Mouse (Mus musculus) yolk sac, embryonic 10.5 days (tissue): ENCODE data around the gene Mga.

Source experiments
- DNase-seq: peaks from one replicate; pipeline ENCODE4 v3.0.0-alpha.2; 2017; ENCODE audit warnings: low spot score

Gene Mga

GRCm38 (mm10) chr2:119897090-119897732 lies at the start of gene Mga:
Mga (plus strand) TSS chr2:119897228.
- DNase-seq: peak; percentile 95

- DNase-seq: no peak
Observed at GRCm38 (mm10) chr2:119853811-119854210, 43.2 kb upstream of the Mga start.

- no peak for DNase-seq
Observed at GRCm38 (mm10) chr2:119855310-119855850, 41.6 kb upstream of the Mga start.

GRCm38 (mm10) chr2:119857341-119857740 lies 39.7 kb upstream of the Mga start:
- DNase-seq: no peak

GRCm38 (mm10) chr2:119864484-119864883 lies 32.5 kb upstream of the Mga start:
- no peak for DNase-seq

- peak; percentile 76 for DNase-seq
Observed at GRCm38 (mm10) chr2:119872371-119873104, 24.5 kb upstream of the Mga start.

GRCm38 (mm10) chr2:119873105-119873464 lies 23.9 kb upstream of the Mga start:
- peak; percentile 83 for DNase-seq

- DNase-seq: no peak
Observed at GRCm38 (mm10) chr2:119875981-119876380, 21.0 kb upstream of the Mga start.

GRCm38 (mm10) chr2:119887201-119887600 lies 9.8 kb upstream of the Mga start:
- DNase-seq: no peak

- DNase-seq: no peak
Observed at GRCm38 (mm10) chr2:119896553-119897089, 407 bp upstream of the Mga start.

- peak; percentile 82 for DNase-seq
Observed at GRCm38 (mm10) chr2:119898141-119898594, 1.1 kb downstream of the Mga start.

- DNase-seq: no peak
Observed at GRCm38 (mm10) chr2:119916007-119916406, 19.0 kb downstream of the Mga start.

- no peak for DNase-seq
Observed at GRCm38 (mm10) chr2:119917631-119918369, 20.8 kb downstream of the Mga start.

GRCm38 (mm10) chr2:119970571-119970970 lies 73.5 kb downstream of the Mga start:
- DNase-seq: peak; percentile 56

- no peak for DNase-seq
Observed at GRCm38 (mm10) chr2:119971316-119971715, 74.3 kb downstream of the Mga start.

- peak; percentile 95 for DNase-seq
Observed at GRCm38 (mm10) chr2:119971837-119972536, 75.0 kb downstream of the Mga start.

GRCm38 (mm10) chr2:119972537-119972879 lies 75.5 kb downstream of the Mga start, which contains the start of gene Mapkbp1:
Mapkbp1 (plus strand) TSS chr2:119972699.
- DNase-seq: no peak

GRCm38 (mm10) chr2:119980343-119980986 lies 83.4 kb downstream of the Mga start:
- DNase-seq: no peak

GRCm38 (mm10) chr2:119981631-119982030 lies 84.6 kb downstream of the Mga start:
- no peak for DNase-seq

GRCm38 (mm10) chr2:119985871-119986270 lies 88.8 kb downstream of the Mga start:
- DNase-seq: peak; percentile 45

GRCm38 (mm10) chr2:119986369-119986768 lies 89.3 kb downstream of the Mga start:
- peak; percentile 35 for DNase-seq
